12 mouse cellular contexts compared by ENCODE assay signal in genomic region chr17:31433401-31433928, GRCm38 (mm10). TPM values are rescaled to one million over a fixed set of nuclear protein-coding genes. Genes with fewer than 3 reads are reported as not detected.
DNase-seq lines count a peak whose midpoint lies in the region; ATAC-seq and TF ChIP-seq lines count a peak whose summit lies in the region.
"Had no signal": no experiment of that assay in that cellular context is flagged by ENCODE, and none has a peak within 500 bp of the region (broad histone marks: within the 10 kb centered on the region; RNA-seq: fewer than 3 reads in every experiment).

No protein-coding gene starts in this region.

- peak overlapping the region; percentile 32 for H3K9ac ChIP-seq in kidney, postnatal 0 days (ENCODE audit: low read depth, low read length)
- H3K9ac ChIP-seq: midbrain, embryonic 12.5 days had no signal

- peak overlapping the region; percentile 64 for H3K4me2 ChIP-seq in kidney, postnatal 0 days (ENCODE audit: low read length)
- H3K4me2 ChIP-seq in myocyte (ENCODE audit: low read depth) = peak overlapping the region; percentile 0

- TF ChIP-seq POLR2A in myocyte (IDR thresholded peaks at IDR 0.05; ENCODE audit: insufficient read length, low read depth) = no peak

- peak; percentile 40 for DNase-seq in embryo, embryonic 11 days
- DNase-seq in embryo, embryonic 9.5 days (ENCODE audit: extremely low spot score) = no peak
- DNase-seq in kidney, postnatal 0 days (ENCODE audit: low spot score) = no peak
- DNase-seq in kidney, adult 8-10 months = no peak
- DNase-seq in right cerebral cortex, adult 2 months (ENCODE audit: low spot score in 2 of 2) = no peak
- DNase-seq in right cerebral cortex, adult 18-20 months = no peak
- DNase-seq: cerebellum, adult 11 months had no signal

- peaks cover 33% of the 10 kb centered on the region for H3K4me1 ChIP-seq in kidney, postnatal 0 days (replicated peaks; ENCODE audit: insufficient read depth, low read length)
- H3K4me1 ChIP-seq in E14TG2a.4 (replicated peaks; ENCODE audit: low read depth, low read length) = peaks cover 54% of the 10 kb centered on the region

- no peak for TF ChIP-seq CTCF in kidney, postnatal 0 days (IDR thresholded peaks at IDR 0.05; ENCODE audit: low read depth)
- TF ChIP-seq CTCF in E14TG2a.4 (conservative IDR thresholded peaks at IDR 0.05; ENCODE audit: low read length) = no peak

- peak overlapping the region; percentile 25 for H3K4me3 ChIP-seq in kidney, postnatal 0 days (replicated peaks; ENCODE audit: low read depth, low read length)
- peak overlapping the region; percentile 51 for H3K4me3 ChIP-seq in E14TG2a.4 (replicated peaks; ENCODE audit: low read length)
- H3K4me3 ChIP-seq in myocyte = no peak overlapping the region
- H3K4me3 ChIP-seq: midbrain, embryonic 12.5 days had no signal

- WGBS in kidney, postnatal 0 days = 8% methylated on average over 13 of the region's 13 CpGs

- H3K27me3 ChIP-seq in kidney, postnatal 0 days (ENCODE audit: insufficient read depth, low read length) = no peaks in the 10 kb centered on the region
- H3K27me3 ChIP-seq in E14TG2a.4 (ENCODE audit: insufficient read depth, low read length) (no peaks in the 10 kb centered on the region), myocyte (ENCODE audit: control insufficient read depth, insufficient read depth, insufficient read length) (no peaks in the 10 kb centered on the region)

- peaks cover 7% of the 10 kb centered on the region; the same call in 1 of the 2 replicates for H3K36me3 ChIP-seq in kidney, postnatal 0 days (ENCODE audit: insufficient read depth, low read length)
- H3K36me3 ChIP-seq in E14TG2a.4 (ENCODE audit: insufficient read depth, low read length) = no peaks in the 10 kb centered on the region
- H3K36me3 ChIP-seq in myocyte (ENCODE audit: control insufficient read depth, insufficient read depth) = no peaks in the 10 kb centered on the region
- H3K36me3 ChIP-seq: G1E had no signal

- no peak overlapping the region for H3ac ChIP-seq in myocyte (ENCODE audit: control insufficient read depth, insufficient read length)

- no peak for ATAC-seq in kidney, postnatal 0 days (replicated peaks; ENCODE audit: low FRiP score, low read depth)
- ATAC-seq: forebrain, embryonic 14.5 days had no signal

- no peaks in the 10 kb centered on the region for H3K79me2 ChIP-seq in myocyte (ENCODE audit: control insufficient read depth, insufficient read depth)

- peak overlapping the region; percentile 81 for H3K27ac ChIP-seq in kidney, postnatal 0 days

- H3K9me3 ChIP-seq in kidney, postnatal 0 days (replicated peaks; ENCODE audit: low read length) = peaks cover 4% of the 10 kb centered on the region; the same call in 1 of the 2 replicates
- peaks cover 11% of the 10 kb centered on the region for H3K9me3 ChIP-seq in E14TG2a.4 (ENCODE audit: low read length)
- H3K9me3 ChIP-seq: midbrain, embryonic 12.5 days had no signal

TF ChIP-seq in myocyte, 11 proteins besides CTCF, POLR2A, EP300 and RAD21:
- TF ChIP-seq SRF (IDR thresholded peaks at IDR 0.05; ENCODE audit: control insufficient read depth, insufficient read length, low read depth) = no peak
- no peak for TF ChIP-seq REST (IDR thresholded peaks at IDR 0.05; ENCODE audit: insufficient read depth, insufficient read length)
- TF ChIP-seq MYOG (IDR thresholded peaks at IDR 0.05; ENCODE audit: control insufficient read depth in 1 of 3, insufficient read depth in 1 of 3, insufficient read length in 2 of 3, low read depth in 2 of 3) = no peak
- TF ChIP-seq USF1 (IDR thresholded peaks at IDR 0.05; ENCODE audit: low read depth) = no peak
TF ChIP-seq in myocyte: peak in this region for 0.

RNA-seq across cellular contexts. Expression of gene Pde9a, which starts 47.5 kb away (rescaled TPM):
- 31.9 and 36.8 TPM in 2 replicates for polyA plus RNA-seq in kidney, postnatal 0 days (2015; fragmentation: Nextera tagmentation; extraction: Ambion mirVana)
- polyA plus RNA-seq in myocyte (2012; fragmentation: generic; extraction: Trizol) = 0.14 TPM
- polyA plus RNA-seq: G1E had no signal

Comparison
In these comparisons a context has a peak if more than half of its experiments do, and no peak if none do; other contexts are left out.
1. RNA of gene Pde9a, which starts 47.5 kb away (polyA plus RNA-seq): 31.9 to 36.8 TPM in kidney, postnatal 0 days; 0.14 TPM in myocyte (single experiment); every median in the first group is over 10 times any median in the second.